Mouse (Mus musculus): ENCODE measurements at regions not wholly inside any gene's neighbourhood (a gene's known extent, or its start where the extent isn't known, plus 50 kb on each side); places are given as distances from the start of the nearest gene placed in this dataset.

GRCm38 (mm10) chr12:113735847-113736246, 192.1 kb downstream of the Adam6a start:
- TF ChIP-seq CTCF (IDR thresholded peaks at IDR 0.05; ENCODE audit: extremely low read depth, insufficient read depth, low read length) (no peak), POLR2A (IDR thresholded peaks at IDR 0.05; ENCODE audit: extremely low read depth, insufficient read depth, low read length) (no peak)

All from cortical plate, adult 2 months (tissue).